43 mouse cellular contexts compared by ENCODE assay signal in the genomic region with DNA sequence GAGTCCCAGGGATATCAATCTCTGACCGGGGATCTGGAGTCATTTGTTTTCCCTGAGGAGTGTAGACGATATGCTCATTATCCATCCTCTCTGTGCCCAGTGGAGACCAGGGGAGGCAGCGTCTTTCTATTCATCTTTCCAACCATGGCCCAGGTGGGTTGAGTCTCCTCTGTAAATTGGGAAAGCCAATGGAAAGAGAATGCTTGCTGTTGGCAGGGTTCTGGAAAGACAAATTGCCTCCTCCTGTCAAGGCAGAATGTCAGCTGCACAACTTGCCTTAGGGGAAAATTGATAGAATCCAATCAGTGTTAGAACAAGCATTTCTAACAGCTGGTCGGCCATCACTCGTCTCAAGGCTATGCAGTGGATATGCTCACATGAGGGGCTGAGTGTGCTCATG. TPM values are rescaled to one million over a fixed set of nuclear protein-coding genes. Genes with fewer than 3 reads are reported as not detected.
"Had no signal": no experiment of that assay in that cellular context is flagged by ENCODE, and none has a peak within 500 bp of the region (broad histone marks: within the 10 kb centered on the region; RNA-seq: fewer than 3 reads in every experiment).

Gene Olfr1349, minus strand, starts transcription at position 101 of the 400 bp plus-strand sequence.

- H3K9ac ChIP-seq: heart, embryonic 12.5 days; heart, embryonic 13.5 days; heart, embryonic 15.5 days; hindbrain, embryonic 12.5 days; hindbrain, embryonic 13.5 days; hindbrain, embryonic 14.5 days; hindbrain, embryonic 15.5 days; intestine, embryonic 15.5 days; kidney, embryonic 15.5 days had no signal

- H3K27ac ChIP-seq: heart, embryonic 10.5 days; heart, embryonic 13.5 days; heart, embryonic 15.5 days; hindbrain, embryonic 10.5 days; hindbrain, embryonic 12.5 days; hindbrain, embryonic 13.5 days; hindbrain, embryonic 14.5 days; hindbrain, embryonic 15.5 days; hindbrain, postnatal 0 days; intestine, embryonic 15.5 days; kidney, embryonic 15.5 days; kidney, postnatal 0 days; layer of hippocampus, adult 2 months; left cerebral cortex, adult 2 months had no signal

- H3K4me1 ChIP-seq: heart, embryonic 10.5 days; heart, embryonic 12.5 days; heart, embryonic 13.5 days; heart, embryonic 15.5 days; hindbrain, embryonic 10.5 days; hindbrain, embryonic 12.5 days; hindbrain, embryonic 13.5 days; hindbrain, embryonic 15.5 days; intestine, embryonic 15.5 days; kidney, embryonic 15.5 days had no signal

- H3K36me3 ChIP-seq: heart, embryonic 10.5 days; heart, embryonic 12.5 days; heart, embryonic 13.5 days; heart, embryonic 15.5 days; hindbrain, embryonic 10.5 days; hindbrain, embryonic 12.5 days; hindbrain, embryonic 13.5 days; hindbrain, embryonic 15.5 days; intestine, embryonic 15.5 days; kidney, embryonic 15.5 days had no signal

- H3K9me3 ChIP-seq: heart, embryonic 15.5 days; hindbrain, embryonic 15.5 days; intestine, embryonic 15.5 days; kidney, embryonic 15.5 days had no signal

- H3K4me3 ChIP-seq: heart, embryonic 10.5 days; heart, embryonic 12.5 days; heart, embryonic 13.5 days; heart, embryonic 15.5 days; hindbrain, embryonic 10.5 days; hindbrain, embryonic 12.5 days; hindbrain, embryonic 13.5 days; hindbrain, embryonic 15.5 days; intestine, embryonic 15.5 days; kidney, embryonic 15.5 days; layer of hippocampus, adult 2 months; left cerebral cortex, adult 2 months had no signal

- ATAC-seq: hindbrain, embryonic 16.5 days; hindbrain, postnatal 0 days; inflammation-experienced regulatory T-cells, adult 6 months; intestine, embryonic 15.5 days; intestine, embryonic 16.5 days; intestine, postnatal 0 days had no signal

- DNase-seq: heart, postnatal 10 days; heart, postnatal 14 days; heart, postnatal 36 days; heart, postnatal 4 days; kidney, adult 11 months; kidney, adult 18-20 months; kidney, adult 2 months; kidney, adult 8-10 months; kidney, adult 9 months; kidney, postnatal 10 days; kidney, postnatal 14 days; kidney, postnatal 25 days; kidney, postnatal 36 days; kidney, postnatal 4 days; layer of hippocampus, adult 9-11 months; layer of hippocampus, postnatal 36 days had no signal

- H3K4me2 ChIP-seq: heart, embryonic 12.5 days; heart, embryonic 13.5 days; heart, embryonic 15.5 days; hindbrain, embryonic 12.5 days; hindbrain, embryonic 13.5 days; hindbrain, embryonic 14.5 days; hindbrain, embryonic 15.5 days; intestine, embryonic 15.5 days; kidney, embryonic 15.5 days had no signal

- H3K27me3 ChIP-seq: heart, embryonic 12.5 days; heart, embryonic 13.5 days; heart, embryonic 15.5 days; hindbrain, embryonic 12.5 days; hindbrain, embryonic 13.5 days; hindbrain, embryonic 15.5 days; intestine, embryonic 15.5 days; kidney, embryonic 15.5 days had no signal

RNA-seq across cellular contexts. Expression of gene Olfr1349, which starts in this region (rescaled TPM):
- polyA plus RNA-seq: heart, embryonic 10.5 days; heart, embryonic 12.5 days; heart, embryonic 13.5 days; heart, embryonic 14.5 days; heart, embryonic 15.5 days; heart, embryonic 16.5 days; heart, postnatal 0 days; hindbrain, embryonic 10.5 days; hindbrain, embryonic 11.5 days; hindbrain, embryonic 12.5 days; hindbrain, embryonic 13.5 days; hindbrain, embryonic 14.5 days; hindbrain, embryonic 15.5 days; hindbrain, embryonic 16.5 days; intestine, embryonic 14.5 days; intestine, embryonic 15.5 days; intestine, embryonic 16.5 days; intestine, postnatal 0 days; kidney, adult 2 months; kidney, embryonic 14.5 days; kidney, embryonic 15.5 days; kidney, embryonic 16.5 days; kidney, postnatal 0 days; large intestine, adult 2 months had no signal
